Mouse (Mus musculus) cortical plate, adult 2 months (tissue): ENCODE results near the gene Tas2r143.

Experiments used
- CTCF ChIP-seq: fragments of 200-500 bp; IDR thresholded peaks from 2 replicates; pipeline ENCODE4 v1.5.1; 2011; ENCODE audit warnings: mild to moderate bottlenecking, control low read depth, low read length; ENCODE audit not compliant: insufficient read depth; ENCODE audit errors: extremely low read depth
- POLR2A ChIP-seq: fragments of 200-500 bp; IDR thresholded peaks from 2 replicates; pipeline ENCODE4 v1.6.1; 2011; ENCODE audit warnings: mild to moderate bottlenecking, low read length, control low read depth; ENCODE audit not compliant: insufficient read depth; ENCODE audit errors: extremely low read depth

GRCm38 (mm10) chr6:42381916-42382381 is 18.1 kb upstream of the Tas2r143 start:
- no peak for TF ChIP-seq CTCF
- no peak for TF ChIP-seq POLR2A
